Comparison of ENCODE assay signal across 22 mouse cellular contexts in the genomic region with DNA sequence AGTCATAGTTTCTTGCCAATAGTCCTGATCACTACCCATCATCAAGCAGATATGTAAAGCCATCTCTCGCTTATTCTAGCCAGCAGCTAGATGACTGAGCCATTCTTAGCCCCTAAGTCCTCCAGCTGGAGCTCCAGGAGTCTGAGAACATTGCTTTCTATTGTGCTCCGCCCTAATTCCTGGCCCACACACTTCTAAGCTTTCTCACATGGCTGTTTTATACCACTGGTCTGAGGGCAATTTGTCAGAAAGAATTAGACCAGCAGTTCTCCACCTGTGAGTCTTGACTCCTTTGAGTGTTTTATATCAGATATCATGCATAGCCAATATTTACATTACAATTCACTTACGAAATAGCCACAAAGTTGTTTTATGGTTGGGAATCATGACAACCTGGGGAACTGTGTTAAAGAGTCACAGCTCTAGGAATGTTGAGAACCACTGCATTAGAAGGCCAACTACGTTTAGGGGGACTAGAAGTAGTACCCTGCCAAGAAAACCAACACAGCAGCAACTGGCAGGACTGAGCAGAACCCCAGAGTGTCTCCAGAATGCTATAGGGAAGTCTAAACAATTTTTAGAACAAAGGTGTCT. TPM values are rescaled to one million over a fixed set of nuclear protein-coding genes. Genes with fewer than 3 reads are reported as not detected.
DNase-seq lines count a peak whose midpoint lies in the region; ATAC-seq and TF ChIP-seq lines count a peak whose summit lies in the region.
"Had no signal": no experiment of that assay in that cellular context is flagged by ENCODE, and none has a peak within 500 bp of the region (broad histone marks: within the 10 kb centered on the region; RNA-seq: fewer than 3 reads in every experiment).

No protein-coding gene starts in this region.

- H3K4me1 ChIP-seq in lung, embryonic 14.5 days (ENCODE audit: insufficient read depth), result 0 out of 2 replicates have a peak, but pooled peaks cover 4% of the 10 kb centered on the region
- peaks cover 8% of the 10 kb centered on the region for H3K4me1 ChIP-seq in intestine, embryonic 16.5 days (ENCODE audit: control insufficient read depth, insufficient read depth, low read length)
- no peaks in the 10 kb centered on the region for H3K4me1 ChIP-seq in stomach, postnatal 0 days (replicated peaks; ENCODE audit: control insufficient read depth, insufficient read depth)
- H3K4me1 ChIP-seq: forebrain, embryonic 13.5 days; heart, embryonic 12.5 days; hindbrain, embryonic 15.5 days had no signal

- no peak overlapping the region for H3K9ac ChIP-seq in lung, embryonic 14.5 days
- no peak overlapping the region for H3K9ac ChIP-seq in intestine, embryonic 16.5 days (ENCODE audit: low read depth, low read length)
- H3K9ac ChIP-seq in stomach, postnatal 0 days (ENCODE audit: low read length), result no peak overlapping the region
- H3K9ac ChIP-seq: embryonic facial prominence, embryonic 13.5 days; forebrain, embryonic 13.5 days; forebrain, postnatal 0 days; heart, embryonic 12.5 days; hindbrain, embryonic 15.5 days had no signal

- no peaks in the 10 kb centered on the region for H3K36me3 ChIP-seq in lung, embryonic 14.5 days (ENCODE audit: insufficient read depth)
- no peaks in the 10 kb centered on the region for H3K36me3 ChIP-seq in intestine, embryonic 16.5 days (ENCODE audit: control insufficient read depth, insufficient read depth, low read length)
- no peaks in the 10 kb centered on the region for H3K36me3 ChIP-seq in stomach, postnatal 0 days (ENCODE audit: control insufficient read depth, insufficient read depth, low read length)
- H3K36me3 ChIP-seq: embryonic facial prominence, embryonic 13.5 days; G1E; heart, embryonic 12.5 days; hindbrain, embryonic 15.5 days had no signal

- no peak for TF ChIP-seq CTCF in lung, embryonic 14.5 days (IDR thresholded peaks at IDR 0.05; ENCODE audit: low read depth)
- TF ChIP-seq CTCF in stomach, postnatal 0 days (IDR thresholded peaks at IDR 0.05; ENCODE audit: low read depth), result no peak

- 59% methylated on average over 4 of the region's 4 CpGs for WGBS in lung, embryonic 14.5 days
- WGBS in intestine, embryonic 16.5 days, result 56% methylated on average over 4 of the region's 4 CpGs
- 48% methylated on average over 4 of the region's 4 CpGs for WGBS in stomach, postnatal 0 days

- H3K4me3 ChIP-seq in lung, embryonic 14.5 days (ENCODE audit: low read depth, low read length), result no peak overlapping the region
- H3K4me3 ChIP-seq in intestine, embryonic 16.5 days (ENCODE audit: low read length), result no peak overlapping the region
- H3K4me3 ChIP-seq in stomach, postnatal 0 days (ENCODE audit: low read depth, low read length), result no peak overlapping the region
- H3K4me3 ChIP-seq: embryonic facial prominence, embryonic 13.5 days; forebrain, embryonic 13.5 days; heart, embryonic 12.5 days; hindbrain, embryonic 15.5 days had no signal

- H3K4me2 ChIP-seq in lung, embryonic 14.5 days, result no peak overlapping the region
- no peak overlapping the region for H3K4me2 ChIP-seq in intestine, embryonic 16.5 days (ENCODE audit: low read depth, low read length)
- no peak overlapping the region for H3K4me2 ChIP-seq in stomach, postnatal 0 days (replicated peaks; ENCODE audit: low read depth)
- H3K4me2 ChIP-seq: embryonic facial prominence, embryonic 13.5 days; forebrain, embryonic 13.5 days; heart, embryonic 12.5 days; hindbrain, embryonic 15.5 days had no signal

- no peak for TF ChIP-seq EP300 in stomach, postnatal 0 days (optimal IDR thresholded peaks at IDR 0.05)

- no peaks in the 10 kb centered on the region for H3K9me3 ChIP-seq in lung, embryonic 14.5 days (ENCODE audit: low read depth, low read length)
- H3K9me3 ChIP-seq in intestine, embryonic 16.5 days (ENCODE audit: control insufficient read depth, low read length), result no peaks in the 10 kb centered on the region
- H3K9me3 ChIP-seq in stomach, postnatal 0 days (ENCODE audit: control insufficient read depth, low read length), result no peaks in the 10 kb centered on the region
- H3K9me3 ChIP-seq: embryonic facial prominence, embryonic 13.5 days; forebrain, embryonic 13.5 days; G1E; heart, embryonic 12.5 days; hindbrain, embryonic 15.5 days had no signal

- H3K27me3 ChIP-seq in lung, embryonic 14.5 days (ENCODE audit: insufficient read depth, low read length), result no peaks in the 10 kb centered on the region
- no peaks in the 10 kb centered on the region for H3K27me3 ChIP-seq in intestine, embryonic 16.5 days (replicated peaks; ENCODE audit: control insufficient read depth, insufficient read depth, low read length)
- H3K27me3 ChIP-seq in stomach, postnatal 0 days (ENCODE audit: control insufficient read depth, insufficient read depth, low read length), result no peaks in the 10 kb centered on the region
- H3K27me3 ChIP-seq: embryonic facial prominence, embryonic 13.5 days; forebrain, embryonic 13.5 days; hindbrain, embryonic 15.5 days had no signal

- peak; percentile 40 for DNase-seq in lung, embryonic 14.5 days
- DNase-seq in lung, postnatal 10 days, result no peak
- peak; percentile 15 for DNase-seq in lung, postnatal 25 days (ENCODE audit: low spot score)
- DNase-seq in lung, postnatal 14 days, result no peak
- no peak for DNase-seq in stomach, postnatal 0 days (ENCODE audit: low spot score)
- DNase-seq in adrenal gland, postnatal 4 days (ENCODE audit: low spot score in 2 of 2), result no peak
- DNase-seq: adrenal gland, adult 8-10 months; adrenal gland, postnatal 36 days; cerebellum, adult 11-12 months; cerebellum, adult 9-11 months; cerebellum, postnatal 36 days; forebrain, postnatal 0 days; gastrocnemius, postnatal 14 days; heart, postnatal 36 days had no signal

- peak overlapping the region; percentile 16; the same call in 1 of the 2 replicates for H3K27ac ChIP-seq in lung, embryonic 14.5 days (ENCODE audit: low read depth)
- H3K27ac ChIP-seq in intestine, embryonic 16.5 days (ENCODE audit: low read length), result no peak overlapping the region
- peak overlapping the region; percentile 24; the same call in 1 of the 2 replicates for H3K27ac ChIP-seq in stomach, postnatal 0 days (replicated peaks)
- H3K27ac ChIP-seq: embryonic facial prominence, embryonic 13.5 days; forebrain, embryonic 13.5 days; hindbrain, embryonic 15.5 days had no signal

- ATAC-seq in lung, embryonic 14.5 days (ENCODE audit: insufficient read depth), result peak; percentile 62
- ATAC-seq in intestine, embryonic 16.5 days, result peak; percentile 43
- ATAC-seq in stomach, postnatal 0 days (ENCODE audit: low FRiP score, low TSS enrichment), result peak; percentile 85
- ATAC-seq in megakaryocyte-erythroid progenitor cell, adult 5-6 weeks (replicated peaks; ENCODE audit: low FRiP score, low TSS enrichment, poor library complexity, severe bottlenecking), result no peak
- ATAC-seq: CD4-positive, CD25-positive, alpha-beta regulatory T cell, adult 4 months; forebrain, embryonic 13.5 days; forebrain, postnatal 0 days had no signal

RNA-seq across cellular contexts. Expression of gene Tes, which starts 13.4 kb away (rescaled TPM):
- 77.0 and 78.9 TPM in 2 replicates for polyA plus RNA-seq in lung, embryonic 14.5 days (2014; fragmentation: Nextera tagmentation; extraction: Ambion mirVana)
- polyA plus RNA-seq in intestine, embryonic 16.5 days (2015; fragmentation: Nextera tagmentation; extraction: Ambion mirVana), result 90.1 and 97.0 TPM in 2 replicates
- 111 and 114 TPM in 2 replicates for polyA plus RNA-seq in stomach, postnatal 0 days (2015; fragmentation: Nextera tagmentation; extraction: Ambion mirVana)
- 2.9 and 3.5 TPM in 2 replicates for total RNA-seq in megakaryocyte-erythroid progenitor cell, adult 5-6 weeks (2014; fragmentation: Nextera tagmentation)
- 8.4 and 19.4 TPM in 2 replicates for total RNA-seq in megakaryocyte-erythroid progenitor cell, adult 5-6 weeks (2017)
- 10 to 100 TPM; 12.2 to 22.7 TPM for total RNA-seq in adrenal gland, postnatal 4 days (2021)
- polyA plus RNA-seq: G1E had no signal

Comparison
In these comparisons a context has a peak if more than half of its experiments do, and no peak if none do; other contexts are left out.
1. DNase-seq: peak in lung, embryonic 14.5 days (single experiment) and lung, postnatal 25 days (single experiment); none in lung, postnatal 10 days (single experiment), lung, postnatal 14 days (single experiment), stomach, postnatal 0 days (single experiment) and adrenal gland, postnatal 4 days (0 of 2).